Mouse (Mus musculus) limb, embryonic 10.5 days (tissue): ENCODE measurements around the gene Kmt2a. TPM values are rescaled to one million over a fixed set of nuclear protein-coding genes. Genes with fewer than 3 reads are reported as not detected.

ENCODE experiments used
- DNase-seq: peaks from one replicate; pipeline ENCODE4 v3.0.0-alpha.2; 2017; ENCODE audit warnings: low spot score
- H3K27ac ChIP-seq: fragments of 300-500 bp; sonication (generic); 2 replicates; pipeline ENCODE4 v1.5.1; 2016; ENCODE audit warnings: mild to moderate bottlenecking
- H3K27me3 ChIP-seq: fragments of 300-500 bp; sonication (generic); 2 replicates; pipeline ENCODE4 v1.6.1; 2016; ENCODE audit warnings: low read depth, mild to moderate bottlenecking; ENCODE audit not compliant: poor library complexity, severe bottlenecking
- H3K36me3 ChIP-seq: fragments of 300-500 bp; sonication (generic); 2 replicates; pipeline ENCODE4 v1.6.1; 2016; ENCODE audit warnings: mild to moderate bottlenecking, moderate library complexity
- H3K4me1 ChIP-seq: fragments of 300-500 bp; sonication (generic); 2 replicates; pipeline ENCODE4 v1.6.1; 2016
- H3K4me3 ChIP-seq: fragments of 300-500 bp; sonication (generic); 2 replicates; pipeline ENCODE4 v1.5.1; 2016; ENCODE audit warnings: mild to moderate bottlenecking, moderate library complexity
- H3K9me3 ChIP-seq: fragments of 300-500 bp; sonication (generic); replicated peaks from 2 replicates; pipeline ENCODE4 v1.6.1; 2016; ENCODE audit warnings: mild to moderate bottlenecking
- WGBS: fragments of 180-500 bp; shearing (Covaris S2); methylation state at CpG from one replicate; pipeline ENCODE4 v1.1.7; 2016; 5-methylcytosine and 5-hydroxymethylcytosine counted together
- polyA plus RNA-seq: library from polyadenylated mRNA; unstranded; fragments of >200 nt; fragmentation: Nextera tagmentation; extraction: Ambion mirVana; gene quantifications from 2 replicates; pipeline ENCODE4 v1.2.1, GENCODE M21; 2016

Kmt2a gene
- polyA plus RNA-seq = 13.7 and 14.1 TPM in 2 replicates

DNA sequence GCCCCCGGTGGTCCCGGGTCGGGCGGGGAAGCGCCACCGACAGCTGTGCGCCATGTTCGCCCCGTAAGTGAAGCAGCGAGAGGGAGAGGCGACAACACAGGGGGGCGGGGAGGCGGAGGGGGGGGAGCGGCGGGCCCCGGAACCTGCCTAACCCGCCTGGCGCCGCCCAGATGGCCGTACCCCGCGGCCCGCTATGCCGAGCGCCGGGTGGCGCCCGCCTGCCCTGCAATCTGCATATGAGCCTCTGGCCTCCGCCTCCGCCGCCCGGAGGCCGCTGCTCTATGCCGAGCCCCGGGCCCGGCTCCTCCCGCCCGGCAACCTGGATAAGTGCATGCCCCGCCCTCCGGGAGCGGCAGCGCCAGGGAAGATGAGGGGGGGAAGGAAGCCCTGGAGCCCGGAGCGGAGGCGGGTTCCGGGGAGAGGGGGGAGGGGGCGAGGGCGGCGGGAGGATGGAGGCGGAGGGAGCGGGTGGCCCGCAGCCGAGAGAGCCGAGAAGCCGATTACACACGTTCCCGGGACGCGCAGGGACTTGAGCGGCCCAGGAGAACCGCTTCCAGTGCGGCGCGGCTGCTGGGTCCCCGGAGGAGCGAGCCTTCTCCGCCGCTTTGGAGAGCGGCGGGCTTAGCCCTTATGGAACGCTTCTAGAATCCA lies at the start of gene Kmt2a:
Kmt2a (minus strand) TSS at position 76 of the 651 bp plus-strand sequence.
- H3K4me1 ChIP-seq = peaks cover 46% of the 10 kb centered on the region
- H3K9me3 ChIP-seq = no peaks in the 10 kb centered on the region
- DNase-seq = peak; percentile 99
- H3K4me3 ChIP-seq = peak within 1 kb of the TSS; percentile 98
- WGBS = under 1% methylated on average over 52 of the region's 71 CpGs
- H3K27ac ChIP-seq = peak within 1 kb of the TSS; percentile 98
- H3K27me3 ChIP-seq = no peaks in the 10 kb centered on the region
- peaks cover 13% of the 10 kb centered on the region for H3K36me3 ChIP-seq

DNA sequence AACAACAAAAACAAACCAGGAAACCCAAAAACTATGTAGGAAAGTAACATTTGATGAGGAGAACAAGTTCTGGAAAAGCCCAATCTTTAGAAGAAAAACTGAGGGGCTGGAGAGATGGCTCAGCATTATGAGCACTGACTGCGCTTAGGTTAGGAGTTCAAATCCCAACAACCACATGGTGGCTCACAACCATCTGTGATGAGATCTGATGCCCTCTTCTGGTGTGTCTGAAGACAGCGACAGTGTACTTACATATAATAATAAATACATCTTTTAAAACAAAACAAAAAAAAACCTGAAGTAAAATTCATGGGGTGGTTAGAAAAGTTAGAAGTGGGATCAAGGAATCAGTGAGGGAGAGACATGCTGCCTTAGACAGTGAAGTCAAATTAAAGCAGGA lies 40.4 kb upstream of the Kmt2a start:
- peaks cover 16% of the 10 kb centered on the region for H3K36me3 ChIP-seq
- DNase-seq = no peak
- H3K9me3 ChIP-seq = no peaks in the 10 kb centered on the region
- H3K4me3 ChIP-seq = peak overlapping the region; percentile 82
- no peaks in the 10 kb centered on the region for H3K27me3 ChIP-seq
- WGBS = 77% methylated on average over 2 of the region's 2 CpGs
- peak overlapping the region; percentile 93 for H3K27ac ChIP-seq
- peaks cover 12% of the 10 kb centered on the region; the same call in 1 of the 2 replicates for H3K4me1 ChIP-seq

DNA sequence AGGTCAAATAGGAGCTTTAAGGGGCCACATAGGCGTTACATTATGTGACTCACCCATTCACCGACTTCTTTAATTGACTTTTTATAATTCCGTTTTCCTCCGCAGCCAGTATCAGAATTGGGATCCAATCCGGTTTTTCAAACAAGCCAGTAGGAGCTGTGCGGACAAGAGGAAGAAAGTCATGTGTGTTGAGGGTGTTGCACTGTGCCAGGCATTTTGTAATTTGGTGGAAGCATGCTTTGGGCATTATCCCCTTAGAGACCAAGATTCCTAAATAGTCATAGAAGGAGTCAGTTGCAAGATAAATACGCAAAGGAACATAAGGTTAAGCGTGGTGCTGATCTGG lies 40.0 kb upstream of the Kmt2a start:
- no peaks in the 10 kb centered on the region for H3K9me3 ChIP-seq
- peak overlapping the region; percentile 82 for H3K4me3 ChIP-seq
- H3K27me3 ChIP-seq = no peaks in the 10 kb centered on the region
- peaks cover 12% of the 10 kb centered on the region; the same call in 1 of the 2 replicates for H3K4me1 ChIP-seq
- H3K27ac ChIP-seq = peak overlapping the region; percentile 93
- peaks cover 11% of the 10 kb centered on the region; the same call in 1 of the 2 replicates for H3K36me3 ChIP-seq
- DNase-seq = no peak
- WGBS = under 1% methylated on average over 8 of the region's 8 CpGs

DNA sequence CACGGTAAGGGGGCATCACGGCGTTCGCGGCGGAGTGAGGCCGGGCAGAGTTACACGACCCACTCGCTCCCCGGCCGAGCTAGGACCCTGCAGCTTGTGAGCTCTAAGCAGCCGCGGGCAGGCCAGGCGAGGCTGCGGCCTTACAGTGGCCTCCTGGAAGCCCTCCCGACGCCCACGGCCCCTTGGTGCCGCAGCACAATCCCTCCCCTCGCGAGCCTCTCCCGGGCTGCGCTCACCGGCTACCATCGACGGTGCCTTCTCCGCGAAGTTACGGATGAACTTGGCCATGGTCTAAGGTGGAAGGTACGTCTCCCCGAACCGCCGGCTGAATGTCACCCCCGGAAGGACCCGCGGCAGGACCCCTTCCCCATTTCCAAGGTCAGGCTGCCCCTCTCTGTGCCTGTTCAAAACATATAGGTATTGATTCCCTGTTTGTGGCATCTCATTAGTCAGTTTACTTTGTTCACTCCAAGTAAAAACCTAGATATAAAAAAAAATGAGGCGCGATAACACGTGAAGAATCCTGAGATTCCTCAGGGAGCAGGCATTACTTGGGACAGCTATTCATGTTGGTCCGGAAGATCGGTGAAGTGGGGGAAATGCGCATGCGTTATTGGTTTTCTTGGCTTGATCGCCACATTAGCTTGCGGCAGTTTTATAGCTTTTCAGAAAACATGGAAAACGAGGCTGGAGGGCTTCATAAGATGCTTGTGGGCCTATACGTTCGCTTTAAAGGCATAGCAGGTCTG lies 39.5 kb upstream of the Kmt2a start, which contains the start of gene Atp5l:
Atp5l (minus strand) TSS at position 369 of the 749 bp plus-strand sequence.
- no peaks in the 10 kb centered on the region for H3K27me3 ChIP-seq
- WGBS = under 1% methylated on average over 48 of the region's 48 CpGs
- DNase-seq = peak; percentile 86
- peak within 1 kb of the TSS; percentile 93 for H3K27ac ChIP-seq
- H3K4me3 ChIP-seq = peak within 1 kb of the TSS; percentile 82
- peaks cover 8% of the 10 kb centered on the region; the same call in 1 of the 2 replicates for H3K36me3 ChIP-seq
- H3K9me3 ChIP-seq = no peaks in the 10 kb centered on the region
- peaks cover 12% of the 10 kb centered on the region; the same call in 1 of the 2 replicates for H3K4me1 ChIP-seq

DNA sequence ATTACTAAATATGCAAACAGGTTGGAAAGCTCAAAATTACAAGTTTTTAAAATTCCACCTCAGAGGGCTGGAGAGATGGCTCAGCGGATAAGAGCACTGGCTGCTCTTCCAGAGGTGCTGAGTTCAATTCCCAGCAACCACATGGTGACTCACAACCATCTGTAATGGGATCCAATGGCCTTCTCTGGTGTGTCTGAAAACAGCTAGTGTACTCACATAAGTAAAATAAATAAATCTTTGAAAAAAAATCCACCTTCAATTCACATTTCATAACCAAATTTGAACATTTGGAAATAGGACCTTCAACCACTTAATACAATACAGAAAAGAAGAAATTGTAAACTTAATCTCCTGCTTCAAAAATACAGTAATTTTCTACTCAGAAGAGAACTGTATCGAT lies 38.5 kb upstream of the Kmt2a start:
- H3K36me3 ChIP-seq = peaks cover 11% of the 10 kb centered on the region; the same call in 1 of the 2 replicates
- DNase-seq = no peak
- 45% methylated on average over 2 of the region's 2 CpGs for WGBS
- no peak overlapping the region for H3K27ac ChIP-seq
- peak overlapping the region; percentile 82 for H3K4me3 ChIP-seq
- H3K4me1 ChIP-seq = peaks cover 12% of the 10 kb centered on the region; the same call in 1 of the 2 replicates
- no peaks in the 10 kb centered on the region for H3K9me3 ChIP-seq
- H3K27me3 ChIP-seq = no peaks in the 10 kb centered on the region

DNA sequence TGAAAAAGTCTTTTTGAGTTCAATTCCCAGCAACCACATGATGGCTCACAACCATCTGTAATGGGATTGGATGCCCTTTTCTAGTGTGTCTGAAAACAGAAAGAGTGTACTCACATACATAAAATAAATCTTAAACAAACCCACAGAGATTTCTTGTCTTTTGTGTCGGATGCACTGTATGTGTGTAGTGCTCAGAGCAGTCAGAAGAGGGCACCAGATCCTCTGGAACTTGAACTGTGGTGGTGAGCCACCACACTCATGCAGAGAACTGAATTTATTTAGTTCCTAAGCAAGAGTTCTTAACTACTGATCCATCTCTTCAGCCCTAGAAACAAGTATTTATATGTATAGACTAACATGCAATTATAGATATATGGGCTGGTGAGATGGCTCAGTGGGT lies 35.1 kb upstream of the Kmt2a start:
- Histone ChIP-seq H3K9me3 (no peaks in the 10 kb centered on the region), H3K4me1 (peaks cover 5% of the 10 kb centered on the region; the same call in 1 of the 2 replicates), H3K4me3 (no peak overlapping the region), H3K27ac (no peak overlapping the region), H3K36me3 (peaks cover 39% of the 10 kb centered on the region), H3K27me3 (no peaks in the 10 kb centered on the region)
- peak; percentile 33 for DNase-seq
- 67% methylated on average over 1 of the region's 1 CpGs for whole genome bisulfite sequencing

DNA sequence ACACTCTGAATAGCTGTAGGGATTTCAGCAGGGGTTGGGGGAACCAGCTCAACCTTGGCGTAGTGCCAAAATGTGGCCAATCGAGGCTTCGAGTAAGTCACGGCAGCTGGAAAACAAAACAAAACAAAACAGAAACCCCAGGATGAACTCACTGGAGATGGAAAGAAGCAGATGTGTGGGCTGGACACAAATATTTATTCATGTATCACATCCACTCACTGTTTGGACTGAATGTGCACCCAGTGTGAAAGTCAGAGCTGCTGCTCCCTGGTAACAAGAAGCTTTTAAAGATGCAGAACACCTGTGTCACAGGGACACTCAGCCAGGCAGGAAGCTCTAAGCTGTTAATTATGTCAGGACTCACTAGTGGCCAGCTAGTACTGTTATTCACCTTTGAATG lies 33.6 kb upstream of the Kmt2a start:
- Histone ChIP-seq H3K4me3 (no peak overlapping the region), H3K27me3 (no peaks in the 10 kb centered on the region), H3K27ac (no peak overlapping the region), H3K9me3 (no peaks in the 10 kb centered on the region), H3K36me3 (peaks cover 54% of the 10 kb centered on the region), H3K4me1 (peaks cover 5% of the 10 kb centered on the region; the same call in 1 of the 2 replicates)
- WGBS = 93% methylated on average over 4 of the region's 4 CpGs
- DNase-seq = no peak

DNA sequence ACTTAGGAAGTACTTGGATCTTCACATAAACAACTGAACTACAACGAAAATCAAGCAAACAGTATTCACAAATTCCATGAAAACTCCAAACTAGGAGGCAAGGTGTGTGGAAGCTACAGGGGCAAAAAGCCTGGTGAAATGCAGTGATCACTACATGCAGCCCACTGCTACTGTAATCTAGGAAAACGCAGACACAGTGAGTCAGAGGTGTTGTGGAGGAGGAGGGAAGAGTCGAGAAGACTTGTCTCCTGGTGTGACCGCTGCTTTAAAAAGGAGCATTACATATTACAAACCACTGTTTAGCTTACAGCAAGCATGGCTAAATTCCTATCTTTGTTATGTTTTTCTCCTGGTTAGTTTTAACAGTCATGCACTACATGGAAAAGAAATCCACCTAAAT lies 30.3 kb upstream of the Kmt2a start:
- H3K27me3 ChIP-seq = no peaks in the 10 kb centered on the region
- no peaks in the 10 kb centered on the region for H3K9me3 ChIP-seq
- H3K27ac ChIP-seq = no peak overlapping the region
- no peak for DNase-seq
- H3K36me3 ChIP-seq = peaks cover 46% of the 10 kb centered on the region
- 97% methylated on average over 4 of the region's 4 CpGs for WGBS
- no peak overlapping the region for H3K4me3 ChIP-seq
- H3K4me1 ChIP-seq = peaks cover under 1% of the 10 kb centered on the region; the same call in 1 of the 2 replicates

DNA sequence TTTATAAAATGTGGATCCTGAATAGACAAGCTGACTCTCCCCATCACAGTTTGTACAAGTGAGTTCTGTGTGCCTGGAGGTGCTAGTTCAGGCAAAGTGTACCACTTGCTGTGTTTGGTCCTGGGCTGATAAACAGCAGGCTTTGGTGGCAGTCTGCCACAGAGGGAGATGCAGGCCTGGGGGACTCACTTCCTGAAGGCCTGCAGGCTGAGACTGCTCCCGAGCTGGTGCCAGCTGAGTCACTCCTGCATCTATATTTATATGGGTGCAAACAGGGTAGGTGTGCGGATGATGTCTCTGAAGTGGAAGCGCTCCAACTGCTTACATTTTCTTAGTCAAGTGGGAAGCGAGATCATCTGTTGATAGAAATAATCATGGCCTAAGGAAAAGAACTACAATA lies 24.5 kb upstream of the Kmt2a start:
- DNase-seq = no peak
- Histone ChIP-seq H3K27ac (no peak overlapping the region), H3K36me3 (peaks cover 9% of the 10 kb centered on the region), H3K9me3 (no peaks in the 10 kb centered on the region), H3K4me1 (0 out of 2 replicates have a peak, but pooled peaks cover 3% of the 10 kb centered on the region), H3K27me3 (no peaks in the 10 kb centered on the region), H3K4me3 (no peak overlapping the region)
- 82% methylated on average over 4 of the region's 4 CpGs for WGBS

DNA sequence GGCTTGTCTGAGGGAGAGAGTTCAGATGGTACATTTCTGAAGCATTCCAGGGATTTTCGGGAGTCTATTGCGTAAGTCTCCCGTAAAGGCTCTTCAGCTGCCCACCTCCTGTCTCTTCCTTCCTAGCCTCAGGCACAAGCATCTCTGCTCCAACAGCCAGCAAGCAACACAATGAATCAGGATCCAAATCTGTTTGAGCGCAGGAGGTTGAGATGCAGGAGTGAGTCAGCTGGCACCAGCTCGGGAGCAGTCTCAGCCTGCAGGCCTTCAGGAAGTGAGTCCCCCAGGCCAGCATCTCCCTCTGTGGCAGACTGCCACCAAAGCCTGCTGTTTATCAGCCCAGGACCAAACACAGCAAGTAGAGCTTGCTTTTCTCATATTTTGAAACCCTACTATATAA lies 23.9 kb upstream of the Kmt2a start:
- 0 out of 2 replicates have a peak, but pooled peaks cover 3% of the 10 kb centered on the region for H3K4me1 ChIP-seq
- no peak for DNase-seq
- H3K27me3 ChIP-seq = no peaks in the 10 kb centered on the region
- peaks cover 2% of the 10 kb centered on the region for H3K36me3 ChIP-seq
- H3K4me3 ChIP-seq = no peak overlapping the region
- H3K27ac ChIP-seq = no peak overlapping the region
- WGBS = 69% methylated on average over 5 of the region's 5 CpGs
- H3K9me3 ChIP-seq = no peaks in the 10 kb centered on the region

DNA sequence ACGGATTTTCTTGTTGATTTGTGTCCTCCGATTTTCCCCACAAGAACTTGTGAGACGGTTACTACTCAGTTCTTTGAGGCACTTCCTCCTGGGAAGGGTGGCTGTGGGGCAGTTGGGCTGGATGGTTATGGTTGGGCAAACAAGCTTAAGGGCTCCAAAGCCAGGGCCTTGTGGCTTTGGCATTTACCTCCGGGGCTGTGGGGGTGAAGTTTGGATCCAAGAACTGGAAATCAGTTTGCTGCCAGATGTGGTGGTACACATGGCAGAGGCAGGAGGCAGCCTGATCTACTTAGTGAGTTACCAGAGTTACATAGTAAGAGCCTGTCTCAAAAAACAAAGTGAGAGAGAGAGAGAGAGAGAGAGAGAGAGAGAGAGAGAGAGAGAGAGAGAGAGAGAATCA lies 22.8 kb upstream of the Kmt2a start:
- no peaks in the 10 kb centered on the region for H3K9me3 ChIP-seq
- H3K36me3 ChIP-seq = no peaks in the 10 kb centered on the region
- no peak for DNase-seq
- H3K27me3 ChIP-seq = no peaks in the 10 kb centered on the region
- H3K4me3 ChIP-seq = no peak overlapping the region
- 0 out of 2 replicates have a peak, but pooled peaks cover 3% of the 10 kb centered on the region for H3K4me1 ChIP-seq
- H3K27ac ChIP-seq = no peak overlapping the region
- 87% methylated on average over 4 of the region's 4 CpGs for WGBS

DNA sequence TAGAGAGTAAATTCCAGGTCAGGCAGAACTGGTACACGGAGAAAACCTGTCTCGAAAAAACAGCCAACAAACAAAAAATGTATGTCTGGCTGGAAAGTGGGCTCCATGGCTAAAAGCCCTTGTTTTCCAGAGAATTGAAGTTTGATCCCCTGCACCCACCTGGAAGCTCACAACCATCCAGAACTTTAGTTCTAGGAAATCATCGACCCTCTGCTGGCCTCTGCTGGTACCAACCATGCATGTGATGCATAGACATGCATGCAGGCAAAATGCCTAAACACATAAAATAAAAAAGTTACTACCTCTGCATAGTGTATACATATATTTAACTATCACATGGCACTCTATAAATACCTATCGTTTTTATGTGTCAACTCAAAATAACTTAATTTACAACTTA lies 19.3 kb upstream of the Kmt2a start:
- Histone ChIP-seq H3K4me3 (no peak overlapping the region), H3K27ac (no peak overlapping the region), H3K4me1 (no peaks in the 10 kb centered on the region), H3K9me3 (no peaks in the 10 kb centered on the region), H3K36me3 (no peaks in the 10 kb centered on the region), H3K27me3 (no peaks in the 10 kb centered on the region)
- WGBS = 67% methylated on average over 4 of the region's 4 CpGs
- no peak for DNase-seq

DNA sequence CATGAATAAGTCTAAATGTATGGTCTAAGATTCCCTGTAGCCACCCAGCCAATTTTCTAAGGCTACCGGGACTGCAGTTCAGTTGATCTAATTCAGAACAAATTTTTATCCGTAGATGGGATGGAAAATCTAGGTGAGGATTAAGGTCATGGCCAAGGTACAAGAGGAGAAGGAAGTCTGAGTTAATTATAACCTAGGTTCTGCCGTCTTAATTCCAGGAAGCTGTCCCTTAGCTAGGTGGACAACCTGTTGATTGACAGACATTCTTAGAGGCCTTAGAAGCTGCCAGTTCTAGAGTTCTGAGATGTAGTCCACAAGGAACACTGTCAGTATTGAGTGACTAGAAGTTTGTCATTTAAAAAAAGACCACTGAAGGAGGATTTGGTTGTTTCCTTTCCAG lies 18.6 kb upstream of the Kmt2a start:
- H3K36me3 ChIP-seq = no peaks in the 10 kb centered on the region
- DNase-seq = no peak
- no peaks in the 10 kb centered on the region for H3K4me1 ChIP-seq
- no peaks in the 10 kb centered on the region for H3K27me3 ChIP-seq
- H3K4me3 ChIP-seq = no peak overlapping the region
- WGBS = 91% methylated on average over 3 of the region's 3 CpGs
- no peak overlapping the region for H3K27ac ChIP-seq
- no peaks in the 10 kb centered on the region for H3K9me3 ChIP-seq
